Mouse (Mus musculus) E14TG2a.4 (cell line): Measurements from ENCODE around the gene Sugct.

Source experiments
- H3K27me3 ChIP-seq: 2 replicates; pipeline ENCODE4 v1.6.1; 2014; ENCODE audit warnings: low read length, control low read depth; ENCODE audit not compliant: insufficient read depth
- H3K36me3 ChIP-seq: 2 replicates; pipeline ENCODE4 v1.6.1; 2014; ENCODE audit warnings: low read length, control low read depth; ENCODE audit not compliant: insufficient read depth
- H3K4me1 ChIP-seq: replicated peaks from 2 replicates; pipeline ENCODE4 v1.6.1; 2014; ENCODE audit warnings: low read depth, low read length, control low read depth
- H3K4me3 ChIP-seq: replicated peaks from 2 replicates; pipeline ENCODE4 v1.5.1; 2014; ENCODE audit warnings: mild to moderate bottlenecking, low read length
- H3K9me3 ChIP-seq: 2 replicates; pipeline ENCODE4 v1.6.1; 2014; ENCODE audit warnings: low read length, control low read depth
- CTCF ChIP-seq: conservative IDR thresholded peaks from 2 replicates; pipeline ENCODE4 v1.5.1; 2014; ENCODE audit warnings: low read length
- NANOG ChIP-seq: IDR thresholded peaks from 2 replicates; pipeline ENCODE4 v1.6.1; 2014; ENCODE audit warnings: borderline replicate concordance, low read length, mixed read lengths
- POU5F1 ChIP-seq: IDR thresholded peaks from 2 replicates; pipeline ENCODE4 v1.6.1; 2014; ENCODE audit warnings: low read length, borderline replicate concordance

The Sugct gene

GRCm38 (mm10) chr13:17432139-17432916 lies 263.0 kb downstream of the Sugct start:
- Histone ChIP-seq H3K4me1 (0 out of 2 replicates have a peak, but pooled peaks cover 4% of the 10 kb centered on the region), H3K9me3 (peaks cover 4% of the 10 kb centered on the region; the same call in 1 of the 2 replicates), H3K36me3 (no peaks in the 10 kb centered on the region), H3K4me3 (no peak overlapping the region), H3K27me3 (no peaks in the 10 kb centered on the region)
- TF ChIP-seq POU5F1 (no peak), CTCF (peak; percentile 84), NANOG (no peak)

GRCm38 (mm10) chr13:17421875-17422274 lies 273.5 kb downstream of the Sugct start:
- TF ChIP-seq NANOG (no peak), CTCF (no peak), POU5F1 (no peak)
- H3K9me3 ChIP-seq = no peaks in the 10 kb centered on the region
- H3K4me1 ChIP-seq = no peaks in the 10 kb centered on the region
- no peaks in the 10 kb centered on the region for H3K36me3 ChIP-seq
- no peak overlapping the region for H3K4me3 ChIP-seq
- H3K27me3 ChIP-seq = no peaks in the 10 kb centered on the region

GRCm38 (mm10) chr13:17420557-17420956 lies 274.8 kb downstream of the Sugct start:
- Histone ChIP-seq H3K27me3 (no peaks in the 10 kb centered on the region), H3K4me3 (no peak overlapping the region), H3K36me3 (no peaks in the 10 kb centered on the region), H3K9me3 (no peaks in the 10 kb centered on the region), H3K4me1 (no peaks in the 10 kb centered on the region)
- TF ChIP-seq POU5F1 (no peak), CTCF (no peak), NANOG (no peak)

- no peaks in the 10 kb centered on the region for H3K4me1 ChIP-seq
- H3K36me3 ChIP-seq = no peaks in the 10 kb centered on the region
- no peaks in the 10 kb centered on the region for H3K9me3 ChIP-seq
- H3K27me3 ChIP-seq = no peaks in the 10 kb centered on the region
- no peak overlapping the region for H3K4me3 ChIP-seq
- TF ChIP-seq CTCF = no peak
- TF ChIP-seq POU5F1 = no peak
- TF ChIP-seq NANOG = no peak
Observed at GRCm38 (mm10) chr13:17342836-17343235, 352.5 kb downstream of the Sugct start.

GRCm38 (mm10) chr13:17335885-17336540 lies 359.3 kb downstream of the Sugct start:
- H3K4me3 ChIP-seq = no peak overlapping the region
- TF ChIP-seq CTCF (no peak), NANOG (no peak), POU5F1 (no peak)
- H3K36me3 ChIP-seq = no peaks in the 10 kb centered on the region
- no peaks in the 10 kb centered on the region for H3K9me3 ChIP-seq
- no peaks in the 10 kb centered on the region for H3K27me3 ChIP-seq
- no peaks in the 10 kb centered on the region for H3K4me1 ChIP-seq

GRCm38 (mm10) chr13:17326863-17327262 lies 368.5 kb downstream of the Sugct start:
- H3K27me3 ChIP-seq = no peaks in the 10 kb centered on the region
- no peaks in the 10 kb centered on the region for H3K4me1 ChIP-seq
- no peak for TF ChIP-seq POU5F1
- no peak for TF ChIP-seq CTCF
- TF ChIP-seq NANOG = no peak
- H3K9me3 ChIP-seq = peaks cover 18% of the 10 kb centered on the region
- H3K36me3 ChIP-seq = no peaks in the 10 kb centered on the region
- no peak overlapping the region for H3K4me3 ChIP-seq

GRCm38 (mm10) chr13:17301590-17301989 lies 393.8 kb downstream of the Sugct start:
- Histone ChIP-seq H3K36me3 (no peaks in the 10 kb centered on the region), H3K4me1 (no peaks in the 10 kb centered on the region), H3K4me3 (no peak overlapping the region), H3K27me3 (no peaks in the 10 kb centered on the region), H3K9me3 (no peaks in the 10 kb centered on the region)
- TF ChIP-seq POU5F1 (no peak), CTCF (no peak), NANOG (no peak)

- Histone ChIP-seq H3K4me3 (no peak overlapping the region), H3K36me3 (no peaks in the 10 kb centered on the region), H3K27me3 (no peaks in the 10 kb centered on the region), H3K4me1 (no peaks in the 10 kb centered on the region), H3K9me3 (no peaks in the 10 kb centered on the region)
- no peak for TF ChIP-seq NANOG
- no peak for TF ChIP-seq CTCF
- TF ChIP-seq POU5F1 = no peak
Observed at GRCm38 (mm10) chr13:17297462-17298005, 397.8 kb downstream of the Sugct start.
